Mouse (Mus musculus) cerebellum, postnatal 10 days (tissue): Measurements from ENCODE around the gene Vmn1r126.
"Not testable (repeated sequence)": the region's sequence is repeated elsewhere in the genome, so short reads cannot be mapped to it uniquely, and the experiment has no call there.

Experiments
- DNase-seq, 2 experiments: peaks; one replicate each; pipeline ENCODE4 v3.0.0; 2021; ENCODE audit warnings: mixed read lengths in 2 of 2

Gene Vmn1r126

DNA sequence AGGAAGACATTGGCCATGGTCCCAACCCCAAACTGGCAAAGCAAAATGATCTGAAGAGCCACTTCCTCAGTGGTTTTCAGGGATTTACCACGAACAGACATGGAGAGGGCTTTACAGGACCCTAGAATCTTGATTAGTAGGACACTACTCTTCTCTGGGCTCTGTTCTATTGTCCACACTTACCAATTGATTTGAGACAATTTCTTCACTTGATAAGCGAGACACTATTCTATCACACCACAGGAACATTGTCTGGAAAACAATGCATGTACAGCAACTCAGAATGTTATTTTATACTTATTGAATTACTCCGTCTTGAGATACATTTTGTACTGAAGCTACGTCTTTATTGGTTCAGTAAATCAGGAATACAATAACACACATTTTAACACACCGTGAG lies at the start of gene Vmn1r126:
Gene Vmn1r126 (minus strand): TSS at position 101 of the 400 bp plus-strand sequence.
- not testable (repeated sequence) for DNase-seq

DNA sequence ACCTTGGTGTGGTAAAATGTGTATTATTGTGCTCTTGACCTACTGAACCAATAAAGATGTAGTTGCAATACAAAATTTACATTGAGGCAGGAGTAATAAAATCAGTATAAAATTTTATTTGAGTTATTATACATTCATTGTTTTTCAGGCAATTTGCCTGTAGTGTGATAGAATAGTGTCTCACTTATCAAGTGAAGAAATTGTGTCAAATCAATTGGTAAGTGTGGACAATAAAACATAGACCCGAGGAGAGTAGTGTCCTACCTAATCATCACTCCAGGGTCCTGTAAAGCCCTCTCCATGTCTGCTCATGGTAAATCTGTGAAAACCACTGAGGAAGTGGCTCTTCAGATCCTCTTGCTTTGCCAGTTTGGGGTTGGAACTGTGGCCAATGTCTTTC lies 47.8 kb upstream of the Vmn1r126 start, which contains the start of gene Vmn1r128:
Gene Vmn1r128 (plus strand): TSS at position 301 of the 400 bp plus-strand sequence.
- DNase-seq = not testable (repeated sequence)

DNA sequence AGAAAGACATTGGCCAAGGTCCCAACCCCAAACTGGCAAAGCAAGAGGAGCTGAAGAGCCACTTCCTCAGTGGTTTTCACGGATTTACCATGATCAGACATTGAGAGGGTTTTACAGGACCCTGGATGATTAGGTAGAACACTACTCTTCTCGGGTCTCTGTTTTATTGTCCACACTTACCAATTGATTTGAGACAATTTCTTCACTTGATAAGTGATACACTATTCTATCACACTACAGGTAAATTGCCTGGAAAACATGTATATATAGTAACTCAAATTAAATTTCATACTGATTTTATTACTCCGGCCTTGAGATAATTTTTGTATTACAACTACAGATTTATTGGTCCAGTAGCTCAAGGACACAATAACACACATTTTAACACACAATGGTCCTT lies 18.5 kb upstream of the Vmn1r126 start, which contains the start of gene Vmn1r127:
Gene Vmn1r127 (minus strand): TSS at position 101 of the 400 bp plus-strand sequence.
- DNase-seq = not testable (repeated sequence)

DNA sequence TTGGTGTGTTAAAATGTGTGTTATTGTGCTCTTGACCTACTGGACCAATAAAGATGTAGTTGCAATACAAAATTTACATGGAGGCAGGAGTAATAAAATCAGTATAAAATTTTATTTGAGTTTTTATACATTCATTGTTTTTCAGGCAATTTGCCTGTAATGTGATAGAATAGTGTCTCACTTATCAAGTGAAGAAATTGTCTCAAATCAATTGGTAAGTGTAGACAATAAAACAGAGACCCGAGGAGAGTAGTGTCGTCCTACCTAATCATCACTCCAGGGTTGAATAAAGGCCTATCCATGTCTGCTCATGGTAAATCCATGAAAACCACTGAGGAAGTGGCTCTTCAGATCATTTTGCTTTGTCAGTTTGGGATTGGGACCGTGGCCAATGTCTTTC lies 29.4 kb downstream of the Vmn1r126 start, which contains the start of gene Vmn1r125:
Gene Vmn1r125 (plus strand): TSS at position 301 of the 400 bp plus-strand sequence.
- not testable (repeated sequence) for DNase-seq

DNA sequence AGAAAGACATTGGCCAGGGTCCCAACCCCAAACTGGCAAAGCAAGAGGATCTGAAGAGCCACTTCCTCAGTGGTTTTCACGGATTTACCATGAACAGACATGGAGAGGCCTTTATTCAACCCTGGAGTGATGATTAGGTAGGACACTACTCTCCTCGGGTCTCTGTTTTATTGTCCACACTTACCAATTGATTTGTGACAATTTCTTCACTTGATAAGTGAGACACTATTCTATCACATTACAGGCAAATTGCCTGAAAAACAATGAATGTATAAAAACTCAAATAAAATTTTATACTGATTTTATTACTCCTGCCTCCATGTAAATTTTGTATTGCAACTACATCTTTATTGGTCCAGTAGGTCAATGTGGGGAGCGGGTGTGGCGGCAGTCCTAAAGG lies 40.8 kb downstream of the Vmn1r126 start, which contains the start of gene Vmn1r124:
Gene Vmn1r124 (minus strand): TSS at position 101 of the 400 bp plus-strand sequence.
- not testable (repeated sequence) for DNase-seq
